Mouse (Mus musculus) thymus, postnatal 0 days (tissue): ENCODE measurements at regions not wholly inside any gene's neighbourhood (a gene's known extent, or its start where the extent isn't known, plus 50 kb on each side); places are given as distances from the start of the nearest gene placed in this dataset.

ENCODE experiments used
- DNase-seq: peaks from one replicate; pipeline ENCODE4 v3.0.0-alpha.2; 2015; ENCODE audit warnings: low spot score

DNA sequence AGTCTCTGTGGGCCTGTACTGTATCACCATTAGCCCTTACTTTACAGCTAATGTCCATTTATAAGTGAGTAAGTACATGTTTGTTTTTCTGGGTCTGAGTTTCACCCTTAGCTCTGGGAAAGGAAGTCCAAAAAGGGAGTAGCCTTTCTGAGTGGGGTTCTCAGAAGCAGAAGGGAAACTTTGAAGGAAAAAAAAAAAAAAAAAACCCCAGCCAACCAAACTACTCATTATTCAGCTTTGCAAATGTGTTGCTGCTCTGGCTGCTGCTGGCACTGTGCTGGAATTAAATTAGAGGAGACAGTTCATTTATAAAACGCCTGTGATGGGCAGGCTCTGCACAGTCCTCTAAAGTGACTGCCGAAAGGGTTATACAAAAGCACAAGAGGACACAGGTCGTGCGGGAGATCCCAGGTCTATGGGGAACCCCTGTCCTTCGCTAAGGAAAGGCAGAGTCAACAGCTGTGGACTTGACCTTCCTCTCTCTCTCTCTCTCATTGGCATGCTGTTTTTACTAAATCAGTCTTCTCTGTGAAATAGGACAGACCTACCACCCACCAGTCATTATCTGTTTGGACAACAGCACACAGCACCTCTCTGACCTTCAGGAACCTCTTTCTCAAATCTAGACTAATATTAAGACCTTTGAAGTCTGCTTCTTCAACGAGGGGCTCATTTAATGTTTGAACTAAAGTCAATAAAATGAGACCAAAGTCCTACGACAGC lies 165.4 kb downstream of the Cd47 start:
- no peak for DNase-seq

DNA sequence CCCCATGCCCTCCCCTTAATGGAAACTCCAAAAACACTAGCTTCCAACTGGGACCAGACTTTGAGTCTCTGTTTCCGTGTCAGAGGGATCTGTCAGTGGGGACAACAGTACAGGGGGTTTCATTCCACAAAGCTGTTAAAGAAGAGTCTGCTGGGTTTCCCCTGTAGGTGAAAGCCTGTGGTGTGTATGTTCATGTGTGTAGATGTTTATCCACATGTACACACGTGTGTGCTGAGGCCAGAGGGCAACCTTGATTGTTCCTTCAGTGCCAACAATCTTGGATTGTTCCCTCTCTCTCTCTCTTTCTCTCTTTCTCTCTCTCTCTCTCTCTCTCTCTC lies 165.9 kb downstream of the Cd47 start:
- no peak for DNase-seq

GRCm38 (mm10) chr16:49967110-49967509 lies 166.8 kb downstream of the Cd47 start:
- DNase-seq, result no peak

- DNase-seq, result no peak
Observed at GRCm38 (mm10) chr16:49968291-49968870, 168.0 kb downstream of the Cd47 start.

DNA sequence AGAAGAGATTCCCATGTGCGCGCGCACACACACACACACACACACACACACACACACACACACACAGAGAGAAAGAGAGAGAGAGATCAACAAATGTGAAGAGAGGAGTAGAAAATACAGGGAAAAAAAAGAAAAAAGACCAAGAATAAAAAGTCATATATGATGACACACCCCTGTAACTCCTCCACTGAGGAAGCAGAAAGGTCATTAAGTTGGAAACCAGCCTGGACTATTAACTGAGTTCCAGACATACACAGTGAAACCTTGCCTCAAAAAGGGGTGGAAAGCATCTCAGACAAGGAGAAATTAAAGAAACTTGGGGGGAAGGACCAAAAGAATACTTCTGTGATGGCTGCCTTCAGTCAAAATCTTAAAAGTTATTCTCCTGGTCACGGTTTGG lies 168.7 kb downstream of the Cd47 start:
- no peak for DNase-seq

- no peak for DNase-seq
Observed at GRCm38 (mm10) chr16:49969693-49970296, 169.5 kb downstream of the Cd47 start.

DNA sequence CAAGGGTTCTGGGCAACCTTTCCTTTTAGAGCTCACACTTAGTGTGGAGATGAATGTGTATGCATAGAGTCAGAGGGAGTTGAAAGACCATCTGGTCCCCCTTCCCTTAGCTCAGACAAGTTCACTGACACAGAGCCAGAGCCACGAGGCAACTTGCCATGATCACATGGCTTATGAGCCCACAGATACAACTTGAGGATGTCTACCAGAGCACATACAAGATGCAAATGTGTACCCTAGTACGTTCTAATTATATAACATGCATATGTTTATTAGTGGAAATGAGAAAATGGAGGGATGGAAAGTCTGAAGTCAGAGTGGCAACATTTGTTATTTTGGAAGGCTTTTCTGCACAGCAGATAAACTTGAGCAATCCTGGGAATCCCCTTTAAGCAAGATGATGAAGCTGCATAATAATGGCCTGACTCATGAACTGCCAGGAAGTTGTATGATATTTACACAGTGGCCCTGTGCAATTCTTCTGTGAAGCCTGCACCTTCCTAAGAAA lies 170.0 kb downstream of the Cd47 start:
- no peak for DNase-seq

DNA sequence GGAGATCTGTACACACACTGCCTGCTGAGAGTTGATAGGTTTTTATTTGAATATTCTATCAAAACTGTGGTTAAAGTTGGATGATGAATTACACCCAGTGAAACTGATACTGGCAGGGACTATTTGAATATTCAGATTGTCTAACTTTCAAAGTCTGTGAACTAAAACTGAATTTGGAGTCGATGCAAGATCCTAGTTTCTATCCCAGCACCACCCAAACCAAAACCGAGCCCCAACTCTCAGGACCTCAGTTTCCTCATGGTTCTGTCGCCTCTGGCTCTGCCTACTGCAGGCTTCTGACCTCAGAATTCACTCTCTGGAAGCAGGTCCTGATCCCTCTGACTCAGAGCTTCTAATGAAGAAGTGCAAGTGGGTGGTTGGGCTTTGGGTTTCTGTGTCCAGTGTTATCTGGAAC lies 170.8 kb downstream of the Cd47 start:
- no peak for DNase-seq

GRCm38 (mm10) chr16:49977276-49977675 lies 176.9 kb downstream of the Cd47 start:
- no peak for DNase-seq

GRCm38 (mm10) chr16:49979426-49979940 lies 179.2 kb downstream of the Cd47 start:
- no peak for DNase-seq

DNA sequence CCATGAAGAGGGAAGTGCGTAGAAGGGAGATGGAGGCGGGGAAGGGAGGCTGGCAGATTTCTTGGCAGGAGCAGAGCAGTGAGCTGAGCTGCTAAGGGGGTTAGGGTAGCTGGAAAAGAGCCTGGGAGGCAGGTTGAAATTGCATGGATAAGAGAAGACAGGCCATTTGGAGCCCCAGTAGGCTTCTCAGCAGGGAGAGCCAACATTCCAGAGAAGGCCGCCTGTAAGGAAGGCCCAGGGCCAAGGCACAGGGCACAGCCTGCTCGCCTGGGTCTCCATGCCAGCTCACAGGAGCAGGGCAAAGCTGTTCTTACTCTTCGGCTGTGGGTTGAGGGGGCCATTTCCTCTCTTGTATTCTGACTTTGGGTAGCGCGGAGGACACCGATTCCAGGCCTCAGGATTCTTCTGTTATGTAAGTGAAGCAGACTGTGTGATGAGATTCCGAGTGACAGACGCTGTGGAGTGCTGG lies 179.9 kb downstream of the Cd47 start:
- DNase-seq, result no peak

- DNase-seq, result no peak
Observed at GRCm38 (mm10) chr16:49982180-49982579, 181.8 kb downstream of the Cd47 start.

DNA sequence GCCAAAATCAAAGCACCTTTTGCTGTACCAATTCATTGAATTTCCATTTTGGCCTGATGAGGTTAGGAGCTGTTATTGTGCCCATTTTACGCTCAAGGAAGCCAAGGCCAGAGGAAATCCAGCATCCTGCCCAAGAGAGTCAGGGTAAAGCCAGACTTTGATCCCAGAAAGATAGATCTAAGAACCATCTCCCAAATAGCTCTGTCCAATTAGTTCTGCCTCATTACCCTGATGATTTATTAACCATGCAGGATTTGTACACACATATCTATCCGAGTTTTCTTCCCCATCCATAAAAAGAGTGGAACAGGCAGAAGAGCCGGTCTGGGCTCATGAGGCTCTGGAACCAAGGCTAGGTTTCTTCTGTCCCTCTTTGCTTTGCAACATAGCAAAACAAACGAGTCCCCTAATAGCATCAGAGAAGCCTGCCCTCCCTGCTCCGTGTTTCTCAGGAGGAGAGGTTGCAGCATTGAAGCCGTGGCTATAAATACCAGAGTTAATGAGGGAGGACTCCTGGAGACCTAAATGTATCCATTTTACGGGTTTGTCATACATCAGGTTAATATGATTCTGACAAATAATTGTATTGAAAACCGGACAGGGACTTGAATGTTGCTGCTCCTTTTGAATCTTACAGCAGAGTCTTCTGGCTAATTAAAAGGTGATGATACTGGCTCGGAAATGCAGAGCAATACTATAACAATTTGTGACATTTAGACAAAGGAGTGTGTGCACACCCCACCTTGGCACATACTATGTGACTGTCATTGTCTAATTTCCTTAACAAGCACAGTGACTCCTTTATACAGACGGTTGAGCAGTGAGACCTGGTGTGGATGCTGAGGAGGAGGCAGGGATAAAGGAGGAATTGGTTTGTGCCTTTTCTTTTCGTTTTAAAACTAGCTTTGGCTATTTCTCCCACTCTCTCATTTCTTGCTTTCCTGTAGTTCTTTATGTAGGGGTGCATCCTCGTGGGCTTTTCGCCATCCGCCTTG lies 185.0 kb downstream of the Cd47 start:
- no peak for DNase-seq

- no peak for DNase-seq
Observed at GRCm38 (mm10) chr16:49986954-49987353, 186.6 kb downstream of the Cd47 start.

DNA sequence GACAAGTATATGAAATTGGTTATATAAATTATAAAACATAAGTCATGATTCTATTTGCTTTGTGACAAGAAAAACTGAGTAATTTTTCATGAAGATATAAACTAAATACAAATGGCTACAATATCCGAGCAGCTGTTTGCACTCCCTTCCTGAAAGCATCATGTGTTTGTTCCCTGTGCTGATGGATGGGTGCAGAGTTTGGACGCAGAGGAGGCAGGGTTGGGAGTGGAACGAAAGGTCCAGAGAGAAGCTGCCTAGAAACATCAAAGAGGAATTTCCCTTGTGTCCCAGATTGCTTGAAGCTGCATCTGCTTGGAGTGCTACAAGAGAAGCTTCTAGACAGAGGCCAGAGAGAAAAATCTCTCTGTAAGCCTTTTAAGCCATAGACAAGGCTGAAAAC lies 195.5 kb downstream of the Cd47 start:
- no peak for DNase-seq

- no peak for DNase-seq
Observed at GRCm38 (mm10) chr16:49996593-49996992, 196.3 kb downstream of the Cd47 start.

DNA sequence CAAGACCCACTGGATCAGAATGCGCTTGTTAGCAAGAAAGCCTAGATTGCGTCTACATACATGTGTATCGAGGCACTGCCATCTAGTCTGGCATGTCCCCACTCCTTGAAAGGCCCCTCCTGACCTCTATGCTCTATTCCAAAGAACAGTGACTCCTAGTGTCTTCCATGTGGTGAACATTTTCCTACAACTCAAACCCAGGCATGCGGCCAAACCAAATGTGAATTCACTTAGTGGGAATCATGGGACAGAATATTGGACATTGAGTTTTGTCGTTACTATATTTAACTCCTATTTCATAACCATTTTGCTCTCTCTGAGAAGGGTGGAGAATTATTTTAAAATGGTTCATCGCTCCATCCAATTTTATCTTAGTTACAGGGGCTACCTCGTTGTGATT lies 196.7 kb downstream of the Cd47 start:
- no peak for DNase-seq

DNA sequence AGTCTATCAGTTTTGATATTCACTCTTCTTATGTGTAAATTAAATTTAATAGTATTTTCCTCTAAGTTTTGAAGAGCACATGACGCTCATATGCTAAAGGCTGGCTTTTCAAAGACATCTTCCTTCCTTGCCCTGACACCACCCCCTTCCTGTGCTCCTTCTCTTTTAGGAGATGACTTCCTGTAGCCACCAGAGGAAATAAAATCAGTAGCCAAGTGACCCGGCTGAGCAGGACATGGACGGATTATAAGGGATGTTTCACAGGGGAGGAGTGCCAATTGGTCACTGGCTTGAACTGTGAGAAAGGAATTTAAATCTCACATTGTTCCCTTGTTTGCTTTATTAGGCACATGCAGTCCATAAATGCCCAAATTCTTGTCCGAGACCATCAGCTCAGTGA lies 200.5 kb downstream of the Cd47 start:
- no peak for DNase-seq

- DNase-seq, result no peak
Observed at GRCm38 (mm10) chr16:50001662-50002455, 201.5 kb downstream of the Cd47 start.

DNA sequence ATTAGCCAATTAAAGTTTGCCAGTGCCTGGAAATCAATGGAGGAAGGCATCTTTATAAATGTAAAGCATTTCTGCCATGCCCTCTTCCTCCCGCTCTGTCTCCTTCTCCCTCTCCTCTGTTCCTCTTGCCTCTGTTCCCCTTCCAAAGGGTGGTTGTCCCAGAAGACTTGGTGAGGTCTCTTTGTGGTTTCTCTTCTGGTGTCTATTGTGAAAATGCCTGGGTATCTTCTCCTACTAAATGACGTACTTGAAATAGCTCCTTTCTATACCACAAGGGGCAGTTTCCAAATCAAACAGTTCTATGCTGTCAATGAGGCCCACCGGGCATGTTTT lies 202.1 kb downstream of the Cd47 start:
- DNase-seq, result no peak

GRCm38 (mm10) chr16:50009046-50009445 lies 208.7 kb downstream of the Cd47 start:
- no peak for DNase-seq
